Mouse (Mus musculus) MEL (cell line): ENCODE results near the gene Rab33b. TPM values are rescaled to one million over a fixed set of nuclear protein-coding genes. Genes with fewer than 3 reads are reported as not detected.
A peak's percentile ranks its signal among the peaks of the same experiment; 100 is the strongest.

ENCODE experiments used
- DNase-seq: peaks from one replicate; pipeline ENCODE4 v3.0.0; 2011; ENCODE audit warnings: low read depth, low spot score
- H3K27ac ChIP-seq: 2 replicates; pipeline ENCODE4 v1.5.1; 2012; ENCODE audit warnings: low read depth, mild to moderate bottlenecking, control low read depth, low read length, moderate library complexity; ENCODE audit not compliant: control insufficient read depth
- H3K27me3 ChIP-seq, 2 experiments: fragments of 150-350 bp in 1 of 2; sonication (generic) in 1 of 2; 2 replicates each; pipeline ENCODE4 v1.6.1; 2012; ENCODE audit warnings: low read length in 2 of 2, mild to moderate bottlenecking in 2 of 2, improper control_type of control experiment in 1 of 2, moderate library complexity in 1 of 2; ENCODE audit not compliant: insufficient read depth in 2 of 2, control insufficient read depth in 1 of 2
- H3K36me3 ChIP-seq, 2 experiments: 2 replicates each; pipeline ENCODE4 v1.6.1; 2012 to 2014; ENCODE audit warnings: low read length in 2 of 2, improper control_type of control experiment in 1 of 2, inconsistent platforms in 1 of 2, mild to moderate bottlenecking in 1 of 2; ENCODE audit not compliant: insufficient read depth in 2 of 2, control insufficient read depth in 1 of 2
- H3K4me1 ChIP-seq, 2 experiments: fragments of 150-350 bp in 1 of 2; sonication (generic) in 1 of 2; 2 replicates each; pipeline ENCODE4 v1.6.1; 2012; ENCODE audit warnings: low read length in 2 of 2, improper control_type of control experiment in 1 of 2, mild to moderate bottlenecking in 1 of 2; ENCODE audit not compliant: insufficient read depth in 2 of 2, control insufficient read depth in 1 of 2
- H3K4me3 ChIP-seq, 2 experiments: fragments of 150-350 bp in 1 of 2; sonication (generic) in 1 of 2; 2 replicates each; pipeline ENCODE4 v1.5.1; 2012; ENCODE audit warnings: low read depth in 2 of 2, low read length in 2 of 2, mild to moderate bottlenecking in 2 of 2, moderate library complexity in 2 of 2, control low read depth in 1 of 2, improper control_type of control experiment in 1 of 2; ENCODE audit not compliant: control insufficient read depth in 1 of 2, insufficient read depth in 1 of 2
- H3K79me2 ChIP-seq: 2 replicates; pipeline ENCODE4 v1.6.1; 2012; ENCODE audit warnings: mild to moderate bottlenecking, low read length, moderate library complexity; ENCODE audit not compliant: control insufficient read depth, poor library complexity, insufficient read depth
- H3K9ac ChIP-seq: 2 replicates; pipeline ENCODE4 v1.6.1; 2012; ENCODE audit warnings: low read depth, mild to moderate bottlenecking, control low read depth, low read length, moderate library complexity; ENCODE audit not compliant: control insufficient read depth, poor library complexity, severe bottlenecking
- H3K9me3 ChIP-seq: fragments of 150-350 bp; sonication (generic); replicated peaks from 2 replicates; pipeline ENCODE4 v1.6.1; 2012; ENCODE audit warnings: mild to moderate bottlenecking, low read length, improper control_type of control experiment, moderate library complexity; ENCODE audit not compliant: insufficient read depth
- BHLHE40 ChIP-seq: IDR thresholded peaks from 2 replicates; pipeline ENCODE4 v1.6.1; 2012; ENCODE audit warnings: low read depth, mild to moderate bottlenecking, inconsistent platforms, low read length, improper control_type of control experiment, borderline replicate concordance
- E2F4 ChIP-seq: IDR thresholded peaks from 2 replicates; pipeline ENCODE4 v1.6.1; 2011; ENCODE audit warnings: low read depth, low read length, improper control_type of control experiment, borderline replicate concordance
- EP300 ChIP-seq, 2 experiments: IDR thresholded peaks; 2 replicates each; pipeline ENCODE4 v1.6.1; 2011; ENCODE audit warnings: improper control_type of control experiment in 2 of 2, low read length in 2 of 2, low read depth in 1 of 2, mild to moderate bottlenecking in 1 of 2
- MAX ChIP-seq: IDR thresholded peaks from 2 replicates; pipeline ENCODE4 v1.6.1; 2011; ENCODE audit warnings: low read length, improper control_type of control experiment
- MAZ ChIP-seq: IDR thresholded peaks from 2 replicates; pipeline ENCODE4 v1.6.1; 2012; ENCODE audit warnings: low read depth, mild to moderate bottlenecking, inconsistent platforms, low read length, improper control_type of control experiment
- MYC ChIP-seq: IDR thresholded peaks from 2 replicates; pipeline ENCODE4 v1.6.1; 2011; ENCODE audit warnings: low read depth, mild to moderate bottlenecking, low read length, improper control_type of control experiment, moderate library complexity
- NELFE ChIP-seq: IDR thresholded peaks from 2 replicates; pipeline ENCODE4 v1.6.1; 2011; ENCODE audit warnings: low read depth, low read length, improper control_type of control experiment
- POLR2A ChIP-seq, 2 experiments: IDR thresholded peaks; 2 replicates each; pipeline ENCODE4 v1.6.1; 2011 to 2012; ENCODE audit warnings: low read length in 2 of 2, mild to moderate bottlenecking in 2 of 2, control low read depth in 1 of 2, improper control_type of control experiment in 1 of 2, low read depth in 1 of 2, moderate library complexity in 1 of 2; ENCODE audit not compliant: control insufficient read depth in 1 of 2, insufficient read depth in 1 of 2, poor library complexity in 1 of 2
- POLR2AphosphoS2 ChIP-seq: IDR thresholded peaks from 2 replicates; pipeline ENCODE4 v1.6.1; 2011; ENCODE audit warnings: low read length, improper control_type of control experiment
- RCOR1 ChIP-seq: IDR thresholded peaks from 2 replicates; pipeline ENCODE4 v1.6.1; 2012; ENCODE audit warnings: low read depth, mild to moderate bottlenecking, inconsistent platforms, low read length, improper control_type of control experiment
- SMC3 ChIP-seq: IDR thresholded peaks from 2 replicates; pipeline ENCODE4 v1.6.1; 2011; ENCODE audit warnings: low read depth, low read length, improper control_type of control experiment
- TAL1 ChIP-seq: IDR thresholded peaks from 2 replicates; pipeline ENCODE4 v1.6.1; 2012; ENCODE audit warnings: mild to moderate bottlenecking, inconsistent platforms, low read length, moderate library complexity, mixed read lengths
- TBP ChIP-seq: IDR thresholded peaks from 2 replicates; pipeline ENCODE4 v1.8.0; 2011; ENCODE audit warnings: low read depth, low read length, improper control_type of control experiment
- TCF12 ChIP-seq: IDR thresholded peaks from 2 replicates; pipeline ENCODE4 v1.6.1; 2014; ENCODE audit warnings: low read depth, mild to moderate bottlenecking, inconsistent platforms, low read length, improper control_type of control experiment, moderate library complexity
- UBTF ChIP-seq: IDR thresholded peaks from 2 replicates; pipeline ENCODE4 v1.6.1; 2012; ENCODE audit warnings: low read depth, mild to moderate bottlenecking, inconsistent platforms, low read length, improper control_type of control experiment, moderate library complexity, borderline replicate concordance; ENCODE audit not compliant: insufficient read depth
- USF2 ChIP-seq, 2 experiments: IDR thresholded peaks; 2 replicates each; pipeline ENCODE4 v1.6.1; 2011 to 2012; ENCODE audit warnings: improper control_type of control experiment in 2 of 2, low read length in 2 of 2, borderline replicate concordance in 1 of 2, inconsistent platforms in 1 of 2, low read depth in 1 of 2, mild to moderate bottlenecking in 1 of 2; ENCODE audit not compliant: insufficient read depth in 1 of 2
- ZNF384 ChIP-seq: IDR thresholded peaks from 2 replicates; pipeline ENCODE4 v1.6.1; 2012; ENCODE audit warnings: low read depth, mild to moderate bottlenecking, inconsistent platforms, low read length, improper control_type of control experiment
- polyA plus RNA-seq, 2 experiments: library from polyadenylated mRNA; stranded (reverse) in 1 of 2; unstranded in 1 of 2; fragments of >175 nt in 1 of 2; fragments of >200 nt in 1 of 2; gene quantifications; 2 replicates each; pipeline versions ENCODE4 v1.2.1 to v1.2.4; 2012; ENCODE audit warnings: low replicate concordance in 2 of 2, low read depth in 1 of 2; ENCODE audit not compliant: insufficient read length in 2 of 2, insufficient read depth in 1 of 2, missing spikeins in 1 of 2
- total RNA-seq: library from RNA; depleted of rRNA; stranded (reverse); fragments of 300-350 nt; gene quantifications from 2 replicates; pipeline ENCODE4 v1.2.3, GENCODE M21; 2012

Gene Rab33b
- total and polyA plus RNA-seq, 3 experiments = 4.9 to 5.2 TPM; not detected in 1

DNA sequence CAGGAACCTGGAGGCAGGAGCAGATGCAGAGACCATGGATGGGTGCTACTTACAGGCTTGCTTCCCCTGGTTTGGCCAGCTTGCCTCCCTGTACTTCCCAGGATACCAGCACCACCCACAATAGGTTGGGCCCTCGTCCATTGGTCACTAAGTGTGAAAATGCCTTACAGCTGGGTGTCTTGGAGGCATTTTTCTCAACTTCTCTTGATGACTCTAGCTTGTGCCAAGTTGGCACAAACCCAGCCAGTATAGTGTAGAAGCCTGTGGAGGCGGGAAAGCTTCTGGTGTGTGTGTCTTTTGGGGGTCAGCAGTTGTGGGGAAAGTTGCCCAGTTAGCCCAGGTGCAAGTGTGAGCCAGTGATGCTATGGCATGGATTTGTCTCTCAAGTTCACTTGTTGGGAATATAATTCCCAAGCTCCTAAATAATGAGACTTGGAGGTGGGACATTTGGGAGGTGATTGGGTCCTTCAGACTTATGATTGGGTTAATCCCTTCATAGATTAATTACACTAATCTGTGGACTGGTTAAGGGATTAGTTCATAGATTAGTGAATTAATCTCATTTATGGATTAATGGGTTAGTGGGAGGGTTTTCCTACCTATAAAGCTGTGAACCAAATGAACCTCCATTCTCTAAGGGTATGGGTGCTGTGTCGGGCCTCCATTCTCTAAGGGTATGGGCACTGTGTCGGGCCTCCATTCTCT lies 2.9 kb downstream of the Rab33b start:
- peaks cover 0 to 7% of the 10 kb centered on the region in 2 experiments; a peak in 2 of 4 replicates for H3K36me3 ChIP-seq
- H3K27me3 ChIP-seq = no peaks in the 10 kb centered on the region
- H3K79me2 ChIP-seq = peaks cover 6% of the 10 kb centered on the region
- no peaks in the 10 kb centered on the region for H3K9me3 ChIP-seq
- H3K27ac ChIP-seq = no peak overlapping the region
- H3K4me3 ChIP-seq = no peak overlapping the region
- no peak for TF ChIP-seq BHLHE40
- no peak for TF ChIP-seq USF2 (IDR thresholded peaks at IDR 0.05; ENCODE audit: borderline replicate concordance in 1 of 2, insufficient read depth in 1 of 2, low read depth in 1 of 2, low read length in 2 of 2)
- TF ChIP-seq UBTF = no peak
- no peak for TF ChIP-seq ZNF384
- no peak for TF ChIP-seq MAZ
- no peak for TF ChIP-seq NELFE
- no peak for TF ChIP-seq TCF12
- TF ChIP-seq POLR2A (IDR thresholded peaks at IDR 0.05; ENCODE audit: control insufficient read depth in 1 of 2, insufficient read depth in 1 of 2, low read depth in 1 of 2, low read length in 2 of 2, poor library complexity in 1 of 2) = no peak
- TF ChIP-seq MAX = no peak
- TF ChIP-seq E2F4 = no peak
- no peak for TF ChIP-seq MYC
- TF ChIP-seq EP300 (IDR thresholded peaks at IDR 0.05; ENCODE audit: low read depth in 1 of 2, low read length in 2 of 2) = no peak
- TF ChIP-seq TBP = no peak
- no peak for TF ChIP-seq SMC3
- TF ChIP-seq POLR2AphosphoS2 = no peak
- no peak for TF ChIP-seq TAL1
- no peak for DNase-seq
- H3K4me1 ChIP-seq = peaks cover 0 to 3% of the 10 kb centered on the region in 2 experiments; a peak in 1 of 4 replicates
- no peak overlapping the region for H3K9ac ChIP-seq

DNA sequence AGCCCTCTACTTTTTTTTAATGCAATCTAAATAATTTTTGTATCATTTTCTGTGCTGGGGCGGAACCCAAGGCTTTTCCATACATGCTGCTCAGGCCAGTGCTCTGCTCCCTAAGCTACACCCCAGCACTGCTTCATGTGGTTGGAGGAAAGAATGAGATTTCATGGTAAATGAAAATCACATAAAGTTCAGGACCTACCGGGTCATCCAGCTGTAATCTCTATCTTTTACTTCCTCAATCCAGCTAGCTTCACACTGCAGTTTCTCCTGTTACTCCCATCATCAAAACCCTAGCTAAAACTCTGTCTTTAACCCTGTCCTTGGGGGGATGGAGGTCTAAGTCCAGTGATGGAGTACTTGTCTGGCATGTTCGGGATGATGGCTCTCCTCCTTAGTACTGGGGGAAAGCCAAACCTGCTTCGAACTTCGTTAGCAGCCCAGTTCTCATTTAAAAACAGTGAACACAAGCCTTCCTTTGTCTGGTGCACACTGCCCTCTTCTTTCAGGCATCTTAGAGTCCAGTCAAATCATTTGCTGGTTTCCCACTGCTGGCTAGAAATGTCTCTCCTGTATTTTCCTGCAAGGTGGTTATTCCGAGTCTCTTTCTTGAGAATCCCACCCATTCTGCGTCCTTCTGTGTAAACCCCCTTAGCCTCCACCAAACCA lies 6.5 kb downstream of the Rab33b start:
- no peak overlapping the region for H3K9ac ChIP-seq
- H3K4me1 ChIP-seq = no peaks in the 10 kb centered on the region
- H3K79me2 ChIP-seq = peaks cover 2% of the 10 kb centered on the region
- TF ChIP-seq RCOR1 (peak; percentile 63), EP300 (IDR thresholded peaks at IDR 0.05; ENCODE audit: low read depth in 1 of 2, low read length in 2 of 2) (no peak)
- TF ChIP-seq, all 39 proteins: peak for 1
- Histone ChIP-seq H3K27ac (no peak overlapping the region), H3K36me3 (no peaks in the 10 kb centered on the region), H3K9me3 (no peaks in the 10 kb centered on the region), H3K27me3 (no peaks in the 10 kb centered on the region), H3K4me3 (no peak overlapping the region)
- no peak for DNase-seq
